Mouse (Mus musculus) kidney, adult 2 months (tissue): ENCODE data around the gene Hectd4.

Source experiments
- CTCF ChIP-seq: fragments of 200-500 bp; conservative IDR thresholded peaks from 2 replicates; pipeline ENCODE4 v1.5.1; 2011; ENCODE audit warnings: low read depth, mild to moderate bottlenecking, control low read depth, low read length, moderate library complexity, mixed read lengths; ENCODE audit not compliant: insufficient read depth, insufficient read length
- POLR2A ChIP-seq: fragments of 200-500 bp; IDR thresholded peaks from one replicate; pipeline ENCODE4 v1.6.1; 2011; ENCODE audit warnings: low read depth, low read length, control low read depth

GRCm38 (mm10) chr5:121371712-121372111 is 151.7 kb downstream of the Hectd4 start:
- TF ChIP-seq CTCF (no peak), POLR2A (no peak)
